Mouse (Mus musculus): ENCODE measurements around the gene Il20rb.

DNA sequence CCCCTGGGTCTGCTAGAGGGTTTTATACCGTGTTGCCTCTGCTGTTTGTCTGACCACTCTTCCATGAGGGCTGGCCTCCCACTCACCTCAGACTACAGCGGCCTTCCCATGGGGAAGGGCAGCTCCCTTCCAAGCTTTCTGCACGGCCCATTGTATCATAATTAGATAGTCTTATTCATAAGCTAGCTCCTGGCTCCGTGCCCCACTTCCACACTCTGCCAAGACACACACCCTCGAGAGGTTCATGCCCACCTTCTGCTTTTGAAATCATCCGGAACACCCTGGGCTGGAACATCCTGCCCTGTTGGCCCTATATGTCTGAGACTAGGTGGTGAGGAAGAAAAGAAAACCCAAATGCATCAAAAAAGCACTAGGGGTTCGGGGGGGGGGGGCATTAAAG lies 18.9 kb downstream of the Il20rb start:
- no peak for TF ChIP-seq GATA1 (IDR thresholded peaks at IDR 0.05; ENCODE audit: low read length)
- no peak for TF ChIP-seq TAL1 (IDR thresholded peaks at IDR 0.05; ENCODE audit: low read length)
